Mouse (Mus musculus): ENCODE measurements around the gene Atp2b2. TPM values are rescaled to one million over a fixed set of nuclear protein-coding genes. Genes with fewer than 3 reads are reported as not detected.

Atp2b2 gene
- polyA plus RNA-seq, 1 experiment from 2014 or later = 0.09 TPM

DNA sequence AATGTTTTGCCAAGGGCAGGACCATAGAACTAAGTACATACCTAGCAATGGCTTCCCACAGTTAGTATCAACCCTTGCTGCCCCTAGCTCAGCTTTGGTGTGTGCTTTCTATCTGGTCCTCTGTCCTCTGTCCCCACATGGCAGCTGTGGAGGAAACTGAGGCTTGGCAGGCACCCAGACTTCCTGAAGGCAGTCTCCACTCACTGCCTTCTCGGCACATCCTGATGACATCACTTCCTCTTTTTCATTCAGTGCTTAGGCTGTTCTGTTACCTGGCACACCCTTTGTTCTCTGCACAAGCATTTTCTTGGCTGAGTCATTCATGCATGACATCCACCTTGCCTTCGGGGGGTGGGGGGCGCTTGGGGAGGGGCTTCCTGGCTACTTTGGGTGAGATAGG is 38.6 kb downstream of the Atp2b2 start:
- H3K9me3 ChIP-seq (ENCODE audit: control insufficient read depth, low read length) = no peaks in the 10 kb centered on the region
- H3K36me3 ChIP-seq (ENCODE audit: control insufficient read depth, insufficient read depth, low read length) = no peaks in the 10 kb centered on the region
- no peak overlapping the region for H3K9ac ChIP-seq (ENCODE audit: low read length)
- H3K4me3 ChIP-seq (ENCODE audit: low read depth, low read length) = no peak overlapping the region
- no peak overlapping the region for H3K4me2 ChIP-seq (ENCODE audit: low read depth, severe bottlenecking)
- H3K27me3 ChIP-seq (ENCODE audit: control insufficient read depth, insufficient read depth, low read length) = no peaks in the 10 kb centered on the region
- ATAC-seq (ENCODE audit: insufficient number of reproducible peaks, low FRiP score, low TSS enrichment, low read depth) (no peak), DNase-seq (ENCODE audit: low spot score) (no peak)
- WGBS = 89% methylated on average over 3 of the region's 3 CpGs
- H3K4me1 ChIP-seq (ENCODE audit: control insufficient read depth, insufficient read depth, low read length) = 0 out of 2 replicates have a peak, but pooled peaks cover 4% of the 10 kb centered on the region
- no peak overlapping the region for H3K27ac ChIP-seq (replicated peaks; ENCODE audit: low read depth, low read length)

GRCm38 (mm10) chr6:114000928-114001327 is 41.5 kb downstream of the Atp2b2 start:
- no peak for DNase-seq (ENCODE audit: low spot score)
- 74% methylated on average over 6 of the region's 6 CpGs for WGBS
- H3K4me2 ChIP-seq (ENCODE audit: low read depth, severe bottlenecking) = no peak overlapping the region
- no peak for ATAC-seq (ENCODE audit: insufficient number of reproducible peaks, low FRiP score, low TSS enrichment, low read depth)
- no peaks in the 10 kb centered on the region for H3K36me3 ChIP-seq (ENCODE audit: control insufficient read depth, insufficient read depth, low read length)
- H3K27ac ChIP-seq (replicated peaks; ENCODE audit: low read depth, low read length) = no peak overlapping the region
- no peaks in the 10 kb centered on the region for H3K9me3 ChIP-seq (ENCODE audit: control insufficient read depth, low read length)
- H3K4me3 ChIP-seq (ENCODE audit: low read depth, low read length) = no peak overlapping the region
- 0 out of 2 replicates have a peak, but pooled peaks cover 4% of the 10 kb centered on the region for H3K4me1 ChIP-seq (ENCODE audit: control insufficient read depth, insufficient read depth, low read length)
- no peaks in the 10 kb centered on the region for H3K27me3 ChIP-seq (ENCODE audit: control insufficient read depth, insufficient read depth, low read length)
- no peak overlapping the region for H3K9ac ChIP-seq (ENCODE audit: low read length)

- Histone ChIP-seq H3K4me2 (ENCODE audit: low read depth, severe bottlenecking) (no peak overlapping the region), H3K4me3 (ENCODE audit: low read depth, low read length) (no peak overlapping the region), H3K36me3 (ENCODE audit: control insufficient read depth, insufficient read depth, low read length) (no peaks in the 10 kb centered on the region), H3K9ac (ENCODE audit: low read length) (no peak overlapping the region), H3K27ac (replicated peaks; ENCODE audit: low read depth, low read length) (no peak overlapping the region), H3K9me3 (ENCODE audit: control insufficient read depth, low read length) (no peaks in the 10 kb centered on the region), H3K4me1 (ENCODE audit: control insufficient read depth, insufficient read depth, low read length) (no peaks in the 10 kb centered on the region), H3K27me3 (ENCODE audit: control insufficient read depth, insufficient read depth, low read length) (no peaks in the 10 kb centered on the region)
- ATAC-seq (ENCODE audit: insufficient number of reproducible peaks, low FRiP score, low TSS enrichment, low read depth) (no peak), DNase-seq (ENCODE audit: low spot score) (no peak)
- 45% methylated on average over 7 of the region's 7 CpGs for whole genome bisulfite sequencing
Measured at GRCm38 (mm10) chr6:114000304-114000703, 42.1 kb downstream of the Atp2b2 start.

DNA sequence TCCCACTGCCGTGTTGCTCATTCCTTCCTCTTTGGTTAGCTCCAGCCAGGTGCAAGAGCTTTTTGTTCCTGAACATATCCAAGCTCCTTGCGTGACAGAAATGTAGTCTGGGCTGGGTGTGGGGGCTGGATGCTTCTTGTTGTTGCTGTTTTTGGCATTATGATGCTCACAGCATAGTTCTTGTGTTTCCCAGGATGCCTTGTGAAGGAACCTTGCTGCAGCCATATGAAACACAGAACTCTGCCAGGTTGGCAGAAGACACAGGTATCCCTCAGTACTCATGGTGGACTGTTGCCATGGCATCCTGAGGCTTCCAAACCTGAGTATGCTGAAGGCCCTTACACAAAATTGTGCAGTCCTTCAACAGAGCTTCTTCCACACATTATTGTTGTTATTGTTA is 44.0 kb downstream of the Atp2b2 start:
- WGBS = 86% methylated on average over 2 of the region's 2 CpGs
- H3K4me1 ChIP-seq (ENCODE audit: control insufficient read depth, insufficient read depth, low read length) = no peaks in the 10 kb centered on the region

DNA sequence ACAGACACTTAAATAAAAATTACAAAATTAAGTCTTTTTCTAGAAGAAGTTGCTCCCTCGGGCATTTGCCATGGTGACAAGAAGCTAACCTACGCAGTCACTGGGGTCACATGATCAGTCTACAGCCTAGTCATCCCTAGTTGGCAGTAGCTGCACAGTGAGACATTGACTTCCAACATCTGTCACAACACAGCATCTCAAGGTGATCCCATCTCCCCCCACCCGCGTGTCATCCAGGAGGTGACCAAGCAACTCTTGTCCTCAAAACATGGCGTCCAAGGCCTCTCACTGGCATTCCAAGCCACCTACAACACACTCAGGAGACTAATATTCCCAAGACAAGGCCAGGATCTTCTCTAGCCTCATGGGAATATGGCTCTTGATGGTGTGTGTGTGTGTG is 48.2 kb downstream of the Atp2b2 start:
- ATAC-seq (ENCODE audit: insufficient number of reproducible peaks, low FRiP score, low TSS enrichment, low read depth) (no peak), DNase-seq (ENCODE audit: low spot score) (no peak)
- 91% methylated on average over 5 of the region's 5 CpGs for WGBS
- Histone ChIP-seq H3K4me3 (ENCODE audit: low read depth, low read length) (no peak overlapping the region), H3K4me2 (ENCODE audit: low read depth, severe bottlenecking) (no peak overlapping the region), H3K27ac (replicated peaks; ENCODE audit: low read depth, low read length) (no peak overlapping the region), H3K36me3 (ENCODE audit: control insufficient read depth, insufficient read depth, low read length) (no peaks in the 10 kb centered on the region), H3K4me1 (ENCODE audit: control insufficient read depth, insufficient read depth, low read length) (no peaks in the 10 kb centered on the region), H3K9me3 (ENCODE audit: control insufficient read depth, low read length) (no peaks in the 10 kb centered on the region), H3K9ac (ENCODE audit: low read length) (no peak overlapping the region), H3K27me3 (ENCODE audit: control insufficient read depth, insufficient read depth, low read length) (no peaks in the 10 kb centered on the region)

More for the DNA sequence above, 44.0 kb downstream of the Atp2b2 start:
- ATAC-seq (ENCODE audit: insufficient number of reproducible peaks, low FRiP score, low TSS enrichment, low read depth) (no peak), DNase-seq (ENCODE audit: low spot score) (no peak)
- Histone ChIP-seq H3K27ac (replicated peaks; ENCODE audit: low read depth, low read length) (no peak overlapping the region), H3K27me3 (ENCODE audit: control insufficient read depth, insufficient read depth, low read length) (no peaks in the 10 kb centered on the region), H3K9me3 (ENCODE audit: control insufficient read depth, low read length) (no peaks in the 10 kb centered on the region), H3K36me3 (ENCODE audit: control insufficient read depth, insufficient read depth, low read length) (no peaks in the 10 kb centered on the region), H3K4me2 (ENCODE audit: low read depth, severe bottlenecking) (no peak overlapping the region), H3K4me3 (ENCODE audit: low read depth, low read length) (no peak overlapping the region), H3K9ac (ENCODE audit: low read length) (no peak overlapping the region)

DNA sequence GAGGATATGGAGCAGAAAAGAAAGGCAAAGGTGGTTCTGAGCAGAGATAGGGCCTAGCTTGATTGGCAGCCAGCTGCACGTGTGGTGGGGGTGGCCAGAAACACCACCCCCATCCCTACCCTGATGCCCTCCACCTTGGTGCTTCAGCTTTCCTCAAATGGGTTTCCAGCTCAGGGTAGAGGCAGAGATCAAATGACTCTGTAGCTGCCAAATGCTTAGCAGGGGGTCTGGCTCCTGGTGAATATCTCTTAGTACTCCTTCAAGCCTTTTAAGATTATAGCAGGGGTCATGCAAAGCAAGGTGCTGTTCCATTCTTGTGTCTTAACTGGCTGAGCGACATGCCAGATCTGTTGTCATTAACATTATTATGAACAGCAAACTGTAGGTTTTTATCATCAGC is 50.3 kb downstream of the Atp2b2 start:
- Histone ChIP-seq H3K27me3 (ENCODE audit: control insufficient read depth, insufficient read depth, low read length) (no peaks in the 10 kb centered on the region), H3K9ac (ENCODE audit: low read length) (no peak overlapping the region), H3K36me3 (ENCODE audit: control insufficient read depth, insufficient read depth, low read length) (no peaks in the 10 kb centered on the region), H3K27ac (replicated peaks; ENCODE audit: low read depth, low read length) (no peak overlapping the region), H3K4me1 (ENCODE audit: control insufficient read depth, insufficient read depth, low read length) (no peaks in the 10 kb centered on the region), H3K9me3 (ENCODE audit: control insufficient read depth, low read length) (no peaks in the 10 kb centered on the region), H3K4me2 (ENCODE audit: low read depth, severe bottlenecking) (no peak overlapping the region), H3K4me3 (ENCODE audit: low read depth, low read length) (no peak overlapping the region)
- ATAC-seq (ENCODE audit: insufficient number of reproducible peaks, low FRiP score, low TSS enrichment, low read depth) (no peak), DNase-seq (ENCODE audit: low spot score) (no peak)
- 68% methylated on average over 2 of the region's 2 CpGs for WGBS

- 66% methylated on average over 11 of the region's 11 CpGs for WGBS
- Histone ChIP-seq H3K9me3 (ENCODE audit: control insufficient read depth, low read length) (no peaks in the 10 kb centered on the region), H3K36me3 (ENCODE audit: control insufficient read depth, insufficient read depth, low read length) (no peaks in the 10 kb centered on the region), H3K4me2 (ENCODE audit: low read depth, severe bottlenecking) (no peak overlapping the region), H3K9ac (ENCODE audit: low read length) (no peak overlapping the region), H3K4me3 (ENCODE audit: low read depth, low read length) (no peak overlapping the region), H3K27ac (replicated peaks; ENCODE audit: low read depth, low read length) (no peak overlapping the region), H3K4me1 (ENCODE audit: control insufficient read depth, insufficient read depth, low read length) (no peaks in the 10 kb centered on the region), H3K27me3 (ENCODE audit: control insufficient read depth, insufficient read depth, low read length) (no peaks in the 10 kb centered on the region)
- DNase-seq (ENCODE audit: low spot score) = no peak
- no peak for ATAC-seq (ENCODE audit: insufficient number of reproducible peaks, low FRiP score, low TSS enrichment, low read depth)
Measured at GRCm38 (mm10) chr6:113991482-113991881, 50.9 kb downstream of the Atp2b2 start.

- Histone ChIP-seq H3K36me3 (ENCODE audit: control insufficient read depth, insufficient read depth, low read length) (no peaks in the 10 kb centered on the region), H3K9me3 (ENCODE audit: control insufficient read depth, low read length) (no peaks in the 10 kb centered on the region), H3K4me1 (ENCODE audit: control insufficient read depth, insufficient read depth, low read length) (no peaks in the 10 kb centered on the region), H3K27ac (replicated peaks; ENCODE audit: low read depth, low read length) (no peak overlapping the region), H3K4me2 (ENCODE audit: low read depth, severe bottlenecking) (no peak overlapping the region), H3K27me3 (ENCODE audit: control insufficient read depth, insufficient read depth, low read length) (no peaks in the 10 kb centered on the region), H3K4me3 (ENCODE audit: low read depth, low read length) (no peak overlapping the region), H3K9ac (ENCODE audit: low read length) (no peak overlapping the region)
- ATAC-seq (ENCODE audit: insufficient number of reproducible peaks, low FRiP score, low TSS enrichment, low read depth) = no peak
- WGBS = 10% methylated on average over 1 of the region's 1 CpGs
- no peak for DNase-seq (ENCODE audit: low spot score)
Measured at GRCm38 (mm10) chr6:113990044-113990443, 52.4 kb downstream of the Atp2b2 start.

DNA sequence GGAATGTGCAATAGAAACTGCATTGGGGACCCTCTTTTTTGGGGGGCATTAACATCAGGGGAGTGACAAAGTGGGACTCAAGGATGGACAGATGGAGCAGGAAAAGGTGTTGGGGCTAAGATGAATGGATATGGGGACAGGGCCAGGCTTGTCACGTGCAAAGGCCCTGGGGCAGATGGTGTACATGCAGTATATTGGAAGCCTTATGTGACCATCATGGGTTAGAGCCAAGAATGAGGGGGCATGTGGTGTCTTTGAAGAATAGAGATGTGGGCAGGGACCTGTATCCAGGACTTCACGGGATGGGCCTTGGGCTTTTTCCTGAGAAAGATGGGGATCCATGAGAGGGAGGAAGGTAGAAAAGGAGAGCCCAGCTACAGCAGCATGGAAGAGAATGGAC is 53.9 kb downstream of the Atp2b2 start:
- no peak overlapping the region for H3K4me3 ChIP-seq (ENCODE audit: low read depth, low read length)
- WGBS = 84% methylated on average over 2 of the region's 2 CpGs
- DNase-seq (ENCODE audit: low spot score) (no peak), ATAC-seq (ENCODE audit: insufficient number of reproducible peaks, low FRiP score, low TSS enrichment, low read depth) (no peak)
- H3K27ac ChIP-seq (replicated peaks; ENCODE audit: low read depth, low read length) = no peak overlapping the region
- H3K4me2 ChIP-seq (ENCODE audit: low read depth, severe bottlenecking) = no peak overlapping the region
- H3K9ac ChIP-seq (ENCODE audit: low read length) = no peak overlapping the region
- no peaks in the 10 kb centered on the region for H3K4me1 ChIP-seq (ENCODE audit: control insufficient read depth, insufficient read depth, low read length)
- H3K9me3 ChIP-seq (ENCODE audit: control insufficient read depth, low read length) = no peaks in the 10 kb centered on the region
- no peaks in the 10 kb centered on the region for H3K36me3 ChIP-seq (ENCODE audit: control insufficient read depth, insufficient read depth, low read length)
- no peaks in the 10 kb centered on the region for H3K27me3 ChIP-seq (ENCODE audit: control insufficient read depth, insufficient read depth, low read length)

Measured in limb, embryonic 11.5 days (tissue).